Mouse (Mus musculus): ENCODE results near the gene Lmnb2.

- no peak for TF ChIP-seq CTCF (IDR thresholded peaks at IDR 0.05; ENCODE audit: extremely low read depth, insufficient read depth, insufficient read length, insufficient replicate concordance)
- TF ChIP-seq POLR2A (IDR thresholded peaks at IDR 0.05; ENCODE audit: low read depth, low read length): no peak
Measured at GRCm38 (mm10) chr10:80947802-80948201, 29.8 kb upstream of the Lmnb2 start.
